Mouse (Mus musculus): ENCODE measurements at regions not wholly inside any gene's neighbourhood (a gene's known extent, or its start where the extent isn't known, plus 50 kb on each side); places are given as distances from the start of the nearest gene placed in this dataset.

- peak; percentile 43 for TF ChIP-seq CTCF (conservative IDR thresholded peaks at IDR 0.05)
- DNase-seq (ENCODE audit: low spot score in 2 of 2) = peak; percentile 57 to 73
- Histone ChIP-seq H3K27ac (no peak overlapping the region), H3K4me3 (no peak overlapping the region)
Measured at GRCm38 (mm10) chr13:102533784-102534183, 159.6 kb upstream of the Cd180 start.

DNA sequence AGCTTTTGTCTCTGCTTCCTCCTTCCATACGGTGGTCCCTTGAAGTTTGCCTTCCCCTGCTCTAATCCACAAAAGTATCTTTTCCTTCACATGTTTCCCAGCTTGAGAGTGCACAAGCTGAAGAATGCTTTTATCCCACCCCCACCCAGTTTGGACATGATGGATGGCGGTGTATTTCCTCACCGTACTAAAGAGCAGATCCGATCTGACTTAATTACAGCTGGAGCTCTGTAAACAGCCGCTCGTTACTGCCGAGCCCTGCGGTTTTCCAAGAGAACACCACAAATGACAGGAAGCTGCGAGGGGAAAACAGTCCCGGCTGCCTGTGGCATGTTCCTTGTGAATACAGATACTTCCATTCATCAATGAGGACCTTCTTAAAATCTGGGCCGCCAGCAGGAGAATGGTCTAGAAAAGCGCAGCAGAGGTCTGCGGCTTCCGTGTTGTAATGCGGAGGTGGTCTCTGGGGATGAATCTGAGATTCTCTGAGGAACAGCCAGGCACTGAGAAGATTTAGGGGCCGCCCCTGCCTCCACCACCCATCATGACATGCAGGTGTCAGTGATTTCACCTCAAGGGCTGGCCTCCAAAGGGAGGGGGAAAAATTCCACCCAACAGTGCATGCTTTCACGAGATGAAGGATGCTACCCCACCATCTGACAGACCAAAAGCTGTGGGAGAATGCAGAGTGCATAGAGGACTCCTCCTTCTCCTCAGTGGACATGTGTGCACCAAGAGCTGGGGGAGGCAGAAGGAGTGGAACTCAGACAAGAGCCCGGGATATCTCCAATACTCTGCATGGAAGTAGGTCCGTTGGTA is 155.7 kb upstream of the Cd180 start:
- H3K4me3 ChIP-seq = peak overlapping the region; percentile 28
- no peak for TF ChIP-seq CTCF (conservative IDR thresholded peaks at IDR 0.05)
- no peak for DNase-seq (ENCODE audit: low spot score in 2 of 2)
- peak overlapping the region; percentile 51; the same call in 1 of the 2 replicates for H3K27ac ChIP-seq

GRCm38 (mm10) chr13:102540436-102540835 is 152.9 kb upstream of the Cd180 start:
- TF ChIP-seq CTCF (conservative IDR thresholded peaks at IDR 0.05) = no peak
- no peak for DNase-seq (ENCODE audit: low spot score in 2 of 2)
- H3K4me3 ChIP-seq = no peak overlapping the region
- H3K27ac ChIP-seq = no peak overlapping the region

- no peak for DNase-seq (ENCODE audit: low spot score in 2 of 2)
- TF ChIP-seq CTCF (conservative IDR thresholded peaks at IDR 0.05) = no peak
- Histone ChIP-seq H3K4me3 (no peak overlapping the region), H3K27ac (no peak overlapping the region)
Measured at GRCm38 (mm10) chr13:102544359-102545165, 148.8 kb upstream of the Cd180 start.

GRCm38 (mm10) chr13:102545845-102546615 is 147.3 kb upstream of the Cd180 start:
- TF ChIP-seq CTCF (conservative IDR thresholded peaks at IDR 0.05) = no peak
- H3K4me3 ChIP-seq = no peak overlapping the region
- no peak overlapping the region for H3K27ac ChIP-seq
- no peak for DNase-seq (ENCODE audit: low spot score in 2 of 2)

- TF ChIP-seq CTCF (conservative IDR thresholded peaks at IDR 0.05) = no peak
- no peak overlapping the region for H3K27ac ChIP-seq
- DNase-seq (ENCODE audit: low spot score in 2 of 2) = no peak
- no peak overlapping the region for H3K4me3 ChIP-seq
Measured at GRCm38 (mm10) chr13:102548252-102548651, 145.1 kb upstream of the Cd180 start.

- Histone ChIP-seq H3K4me3 (no peak overlapping the region), H3K27ac (no peak overlapping the region)
- TF ChIP-seq CTCF (conservative IDR thresholded peaks at IDR 0.05) = no peak
- DNase-seq (ENCODE audit: low spot score in 2 of 2) = no peak
Measured at GRCm38 (mm10) chr13:102566846-102567572, 126.3 kb upstream of the Cd180 start.

- no peak for DNase-seq (ENCODE audit: low spot score in 2 of 2)
- H3K4me3 ChIP-seq = no peak overlapping the region
- H3K27ac ChIP-seq = no peak overlapping the region
- TF ChIP-seq CTCF (conservative IDR thresholded peaks at IDR 0.05) = no peak
Measured at GRCm38 (mm10) chr13:102569580-102569979, 123.8 kb upstream of the Cd180 start.

- H3K4me3 ChIP-seq = no peak overlapping the region
- no peak for TF ChIP-seq CTCF (conservative IDR thresholded peaks at IDR 0.05)
- DNase-seq (ENCODE audit: low spot score in 2 of 2) = no peak
- H3K27ac ChIP-seq = no peak overlapping the region
Measured at GRCm38 (mm10) chr13:102570286-102570685, 123.1 kb upstream of the Cd180 start.

DNA sequence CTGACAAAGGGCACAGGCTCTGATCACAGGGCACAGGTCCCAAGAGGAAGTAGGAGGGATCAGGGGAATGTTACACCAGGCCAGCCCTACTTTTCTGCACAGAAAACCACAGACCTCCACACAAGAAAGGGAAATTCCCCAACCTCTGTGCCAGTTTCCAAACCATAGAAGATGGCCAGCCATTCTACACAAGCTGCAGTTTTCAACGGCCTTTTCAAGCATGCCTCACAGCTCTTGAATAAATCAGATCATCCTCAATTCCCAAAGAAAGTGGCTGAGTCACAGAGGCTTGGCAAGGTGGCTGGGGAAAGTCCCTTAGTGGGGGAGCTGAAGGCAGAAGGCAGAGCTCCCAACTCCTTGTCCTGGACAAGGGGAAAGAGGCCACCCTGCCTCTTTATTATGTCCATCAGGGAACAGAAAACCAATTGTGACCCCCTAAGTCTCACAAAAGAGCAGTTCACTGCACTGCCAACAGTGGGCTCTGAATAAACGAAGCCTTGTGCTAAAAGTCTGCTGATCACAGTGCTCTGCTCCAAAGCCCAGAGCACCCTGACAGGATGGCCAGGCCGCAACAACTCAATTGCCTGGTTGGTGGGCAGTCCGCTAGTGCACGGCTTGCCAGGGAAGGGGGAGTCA is 120.0 kb upstream of the Cd180 start:
- TF ChIP-seq CTCF (conservative IDR thresholded peaks at IDR 0.05) = peak; percentile 68
- peak overlapping the region; percentile 90 for H3K27ac ChIP-seq
- peak; percentile 52 to 82 for DNase-seq (ENCODE audit: low spot score in 2 of 2)
- no peak overlapping the region for H3K4me3 ChIP-seq

- no peak for TF ChIP-seq CTCF (conservative IDR thresholded peaks at IDR 0.05)
- Histone ChIP-seq H3K27ac (no peak overlapping the region), H3K4me3 (no peak overlapping the region)
- no peak for DNase-seq (ENCODE audit: low spot score in 2 of 2)
Measured at GRCm38 (mm10) chr13:102576871-102577662, 116.3 kb upstream of the Cd180 start.
